Mouse (Mus musculus) kidney, adult 9 months (tissue): ENCODE measurements around the gene Gm20388.
A peak's percentile ranks its signal among the peaks of the same experiment; 100 is the strongest.

Experiments
- DNase-seq: peaks from one replicate; pipeline ENCODE4 v3.0.0; 2022

Gene Gm20388

GRCm38 (mm10) chr8:123329350-123329749 is 3418.7 kb downstream of the Gm20388 start:
- no peak for DNase-seq

DNA sequence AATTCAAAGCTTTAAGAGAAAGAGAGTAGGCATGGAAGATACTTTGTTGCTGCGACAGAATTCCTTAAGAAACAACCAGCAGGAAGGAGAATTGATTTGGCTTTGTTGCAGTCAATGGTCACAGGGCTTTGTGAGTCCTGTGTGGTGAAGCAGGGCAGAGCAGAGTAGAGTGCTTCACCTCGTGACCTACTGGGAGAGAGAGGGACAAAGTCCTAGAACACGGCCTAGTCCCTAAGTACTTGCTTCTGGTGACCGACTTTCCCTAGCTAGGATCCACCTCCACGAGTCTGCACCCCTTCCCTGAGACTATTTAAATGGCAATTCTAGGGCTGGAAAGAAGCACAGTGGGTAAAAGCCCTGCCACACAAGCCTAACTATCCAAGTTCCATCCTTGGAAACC is 3419.3 kb downstream of the Gm20388 start:
- peak; percentile 52 for DNase-seq

GRCm38 (mm10) chr8:123330701-123331100 is 3420.1 kb downstream of the Gm20388 start:
- no peak for DNase-seq

DNA sequence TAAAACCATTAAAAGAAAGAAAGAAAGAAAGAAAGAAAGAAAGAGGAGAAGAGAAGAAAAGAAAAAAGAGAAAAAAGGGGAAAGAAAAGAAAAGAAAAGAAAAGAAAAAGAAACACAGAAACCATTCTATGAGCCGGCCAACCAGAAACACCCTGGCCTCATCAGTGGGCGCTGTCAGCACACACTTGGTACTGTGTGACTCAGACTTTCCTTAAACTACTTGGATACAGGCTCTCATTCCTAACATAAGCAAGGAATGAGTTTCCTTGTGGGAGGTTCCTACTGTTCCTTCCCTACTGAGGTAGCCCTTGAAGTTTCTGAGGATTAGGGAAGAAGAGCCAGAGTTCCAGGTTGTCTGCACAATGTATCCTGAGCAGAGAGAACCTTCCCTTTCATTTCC is 3420.7 kb downstream of the Gm20388 start:
- no peak for DNase-seq

DNA sequence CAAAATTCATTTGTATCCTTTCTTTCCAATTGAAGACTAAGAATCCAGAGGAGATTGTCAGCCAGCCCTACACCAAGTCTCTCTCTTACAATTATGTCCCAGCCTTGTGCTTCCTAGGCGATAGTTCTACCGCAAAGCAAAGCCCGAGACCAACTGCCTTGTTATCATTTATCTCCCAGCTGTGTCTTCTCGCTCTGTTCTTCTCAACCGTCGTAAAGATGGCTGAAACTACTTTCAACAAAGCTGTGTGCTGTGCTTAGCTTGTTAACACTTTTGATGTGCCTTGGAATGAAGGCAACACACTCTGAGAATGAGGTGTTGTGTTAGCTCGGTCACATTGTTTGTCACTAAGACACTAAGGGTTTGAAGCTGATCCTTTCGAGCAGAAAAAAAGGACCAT is 3421.2 kb downstream of the Gm20388 start:
- no peak for DNase-seq

GRCm38 (mm10) chr8:123332262-123333090 is 3421.8 kb downstream of the Gm20388 start, which contains the start of gene Spire2:
TSS of gene Spire2 (plus strand) at chr8:123332713.
- peak; percentile 67 for DNase-seq

DNA sequence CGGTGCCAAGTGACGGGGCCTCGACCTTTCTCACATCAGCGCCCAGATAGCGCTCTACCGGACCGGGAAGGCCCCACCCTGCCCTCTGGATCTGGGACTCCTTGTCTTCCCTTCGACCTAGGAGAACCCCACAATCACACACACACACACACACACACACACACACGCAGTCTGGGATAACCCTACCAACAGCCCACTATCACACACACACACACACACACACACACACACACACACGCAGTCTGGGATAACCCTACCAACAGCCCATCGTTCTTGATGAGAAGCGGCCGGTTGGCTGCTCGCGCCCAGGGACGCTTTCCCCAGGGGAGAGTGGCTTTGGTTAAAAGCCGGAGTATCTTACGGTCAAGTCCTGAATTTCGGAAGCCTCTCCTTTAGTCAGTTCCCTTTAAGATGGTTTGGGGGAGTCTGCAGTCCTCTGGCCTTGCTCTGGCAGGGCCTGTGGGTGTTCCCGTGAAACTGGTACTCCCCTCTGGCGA is 3422.5 kb downstream of the Gm20388 start:
- no peak for DNase-seq

GRCm38 (mm10) chr8:123333864-123334263 is 3423.2 kb downstream of the Gm20388 start:
- DNase-seq: no peak

DNA sequence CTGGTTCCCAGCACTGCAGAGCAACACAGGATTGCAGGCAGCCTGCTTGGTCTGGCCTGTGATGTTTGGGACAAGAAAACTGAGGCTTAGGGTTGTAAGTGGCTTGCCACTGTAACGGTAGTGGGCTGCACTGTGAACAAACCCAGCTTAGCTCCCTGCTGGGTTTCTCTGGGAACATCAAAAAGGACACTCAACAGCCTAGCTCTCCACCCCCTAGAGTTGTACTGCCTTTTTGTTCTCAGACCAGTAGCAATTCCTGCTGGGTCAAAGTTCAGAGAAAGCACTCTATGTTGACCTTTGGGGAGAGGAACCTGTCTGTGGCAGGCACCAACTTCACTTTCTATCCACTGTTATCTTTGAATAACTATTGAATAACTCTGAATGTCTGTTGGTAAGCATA is 3423.8 kb downstream of the Gm20388 start:
- peak; percentile 16 for DNase-seq

DNA sequence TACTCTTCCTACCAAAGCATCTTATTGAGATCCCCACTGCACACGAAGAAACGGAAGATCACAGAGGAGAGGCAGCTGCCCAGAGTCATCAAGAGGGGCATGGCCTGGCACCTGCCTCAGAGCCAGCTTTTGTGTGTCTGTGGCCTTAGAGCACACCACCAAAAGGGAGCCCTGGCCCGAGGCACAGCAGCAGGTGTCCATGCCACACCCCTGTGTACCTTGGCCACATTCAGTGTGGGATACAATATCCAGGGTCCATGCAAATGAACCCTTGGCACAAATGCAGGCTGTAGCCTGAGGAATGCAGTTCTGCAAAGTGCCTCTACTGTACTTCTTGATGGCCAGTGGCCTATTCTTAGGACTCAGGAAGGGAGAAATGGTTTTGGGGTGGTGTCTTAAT is 3426.8 kb downstream of the Gm20388 start:
- DNase-seq: peak; percentile 51

DNA sequence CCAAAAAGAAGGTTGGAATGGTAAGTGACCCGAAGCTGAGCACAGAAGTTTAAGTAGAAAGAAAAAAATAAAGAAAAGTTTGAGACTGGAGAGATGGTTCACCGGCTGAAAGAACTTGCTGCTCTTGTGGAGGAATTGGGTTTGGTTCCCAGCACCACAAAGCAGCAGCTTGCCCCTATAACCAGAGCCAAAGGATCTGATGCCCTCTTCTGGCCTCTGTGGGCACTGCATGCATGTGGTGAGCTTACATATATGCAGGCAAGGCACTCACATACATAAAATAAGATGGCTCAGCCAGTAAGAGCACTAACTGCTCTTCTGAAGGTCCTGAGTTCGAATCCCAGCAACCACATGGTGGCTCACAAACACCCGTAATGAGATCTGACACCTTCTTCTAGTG is 3429.4 kb downstream of the Gm20388 start:
- no peak for DNase-seq

- no peak for DNase-seq
Measured at GRCm38 (mm10) chr8:123341040-123342015, 3430.7 kb downstream of the Gm20388 start.

DNA sequence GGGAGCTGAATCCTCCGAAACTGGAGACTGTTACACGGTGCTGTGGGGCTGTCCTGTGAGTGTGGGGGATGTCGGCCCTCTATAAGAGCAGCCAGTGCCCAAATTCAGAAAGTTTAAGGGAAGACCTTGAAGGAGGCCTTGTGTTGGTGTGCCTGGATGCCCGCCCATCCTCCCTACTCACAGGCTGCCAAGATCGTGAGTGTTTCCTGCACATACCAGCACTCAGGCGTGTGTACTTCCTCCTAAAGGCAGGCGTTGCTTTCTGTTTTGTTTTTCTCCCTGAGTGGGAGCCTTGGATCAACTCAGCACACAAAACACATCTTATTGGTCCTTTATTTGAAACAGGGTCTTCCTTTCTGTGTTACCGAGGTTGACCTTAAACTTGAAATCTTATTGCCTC is 3431.6 kb downstream of the Gm20388 start:
- DNase-seq: no peak

- DNase-seq: no peak
Measured at GRCm38 (mm10) chr8:123342911-123343310, 3432.3 kb downstream of the Gm20388 start.

DNA sequence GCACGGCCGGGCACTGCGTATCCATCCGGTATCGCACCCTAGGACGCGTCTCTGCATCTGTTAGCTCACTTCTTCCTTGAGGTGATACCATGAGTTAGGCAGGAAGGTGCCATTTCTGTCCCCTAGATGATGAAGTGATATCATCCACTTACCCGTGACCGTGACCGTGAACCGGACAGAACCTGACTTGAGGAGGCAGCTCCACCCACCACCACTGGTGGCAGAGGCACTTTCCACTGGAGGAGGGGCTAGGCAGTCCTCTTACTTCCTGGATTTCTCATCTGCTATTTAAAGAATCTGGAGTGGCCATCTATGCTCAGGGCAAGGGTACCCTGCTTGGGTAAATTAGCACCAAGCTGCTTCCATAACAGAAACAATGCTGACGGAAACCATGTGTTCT is 3432.8 kb downstream of the Gm20388 start:
- peak; percentile 34 for DNase-seq

- DNase-seq: no peak
Measured at GRCm38 (mm10) chr8:123345135-123345534, 3434.5 kb downstream of the Gm20388 start.

GRCm38 (mm10) chr8:123345856-123346255 is 3435.2 kb downstream of the Gm20388 start:
- DNase-seq: no peak

DNA sequence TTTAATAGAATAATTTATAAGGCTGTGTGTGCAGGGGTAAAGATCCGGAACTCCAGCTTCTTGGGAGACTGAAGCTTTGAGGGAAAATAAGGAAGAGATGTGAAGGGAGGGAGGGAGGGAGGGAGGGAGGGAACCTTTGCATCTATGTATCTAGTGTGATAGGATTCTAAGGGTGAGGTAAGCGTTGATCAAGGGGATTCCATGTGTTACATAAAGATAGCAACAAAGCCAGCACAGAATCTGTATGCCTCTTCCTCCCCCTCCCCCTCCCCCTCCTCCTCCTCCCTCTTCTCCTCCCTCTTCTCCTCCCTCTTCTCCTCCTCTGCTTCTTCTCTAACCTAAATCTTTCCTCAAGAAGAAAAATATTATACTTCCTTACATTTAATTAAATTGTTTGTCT is 3436.7 kb downstream of the Gm20388 start:
- no peak for DNase-seq

GRCm38 (mm10) chr8:123348237-123348843 is 3437.7 kb downstream of the Gm20388 start:
- peak; percentile 78 for DNase-seq

- no peak for DNase-seq
Measured at GRCm38 (mm10) chr8:123349073-123349472, 3438.4 kb downstream of the Gm20388 start.

DNA sequence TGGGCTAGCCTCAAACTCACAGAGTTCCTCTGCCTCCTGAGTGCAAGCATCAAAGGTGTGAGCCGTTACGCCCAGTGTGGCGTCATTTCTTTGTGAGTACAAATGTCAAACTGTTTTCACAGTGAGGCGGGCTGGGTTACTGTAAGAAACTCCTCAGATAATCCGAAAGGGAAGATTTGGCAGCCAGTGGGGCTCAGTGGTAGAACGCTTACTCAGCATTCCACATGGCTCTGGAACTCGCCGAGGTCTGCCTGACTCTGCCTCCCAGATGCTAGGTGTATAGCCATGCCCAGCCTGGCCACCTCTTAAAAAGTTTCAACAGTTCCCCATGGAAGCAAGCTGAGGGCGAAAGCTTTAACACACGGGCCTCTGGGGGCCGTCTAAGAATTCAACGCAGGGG is 3441.5 kb downstream of the Gm20388 start:
- no peak for DNase-seq

- peak; percentile 70 for DNase-seq
Measured at GRCm38 (mm10) chr8:123352786-123353185, 3442.1 kb downstream of the Gm20388 start.

DNA sequence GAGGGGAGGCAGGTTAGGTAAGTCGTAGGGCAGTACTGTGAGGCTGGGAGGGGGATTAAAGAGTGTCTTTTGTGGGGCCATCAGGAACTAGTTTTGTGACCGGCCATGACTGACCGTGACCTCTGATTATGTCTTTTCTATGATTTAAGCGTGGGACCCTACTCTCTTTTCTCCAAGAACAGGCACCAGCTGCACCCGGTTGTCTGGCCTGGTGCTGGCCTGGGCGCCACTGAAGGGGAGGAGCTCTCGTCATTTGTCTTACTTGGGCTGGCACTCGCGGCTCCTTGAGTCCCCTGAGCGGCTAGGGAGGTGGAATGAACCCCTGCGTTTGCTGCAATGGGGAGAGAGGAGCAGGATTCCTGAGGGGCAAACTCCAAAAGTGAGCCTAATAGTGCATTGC is 3442.6 kb downstream of the Gm20388 start:
- DNase-seq: no peak
